Mouse (Mus musculus) mouse trophoblast stem cell (cell line): Measurements from ENCODE around the gene Tgfbrap1.

Source experiments
- in situ Hi-C, 2 experiments: fragments of 300-500 bp; cut with MseI, MboI; formaldehyde crosslinking; loops; 2 replicates in 1 of 2; 3 replicates in 1 of 2; pipeline ENCODE4 v1.15.1; 2025

Tgfbrap1 gene

DNA sequence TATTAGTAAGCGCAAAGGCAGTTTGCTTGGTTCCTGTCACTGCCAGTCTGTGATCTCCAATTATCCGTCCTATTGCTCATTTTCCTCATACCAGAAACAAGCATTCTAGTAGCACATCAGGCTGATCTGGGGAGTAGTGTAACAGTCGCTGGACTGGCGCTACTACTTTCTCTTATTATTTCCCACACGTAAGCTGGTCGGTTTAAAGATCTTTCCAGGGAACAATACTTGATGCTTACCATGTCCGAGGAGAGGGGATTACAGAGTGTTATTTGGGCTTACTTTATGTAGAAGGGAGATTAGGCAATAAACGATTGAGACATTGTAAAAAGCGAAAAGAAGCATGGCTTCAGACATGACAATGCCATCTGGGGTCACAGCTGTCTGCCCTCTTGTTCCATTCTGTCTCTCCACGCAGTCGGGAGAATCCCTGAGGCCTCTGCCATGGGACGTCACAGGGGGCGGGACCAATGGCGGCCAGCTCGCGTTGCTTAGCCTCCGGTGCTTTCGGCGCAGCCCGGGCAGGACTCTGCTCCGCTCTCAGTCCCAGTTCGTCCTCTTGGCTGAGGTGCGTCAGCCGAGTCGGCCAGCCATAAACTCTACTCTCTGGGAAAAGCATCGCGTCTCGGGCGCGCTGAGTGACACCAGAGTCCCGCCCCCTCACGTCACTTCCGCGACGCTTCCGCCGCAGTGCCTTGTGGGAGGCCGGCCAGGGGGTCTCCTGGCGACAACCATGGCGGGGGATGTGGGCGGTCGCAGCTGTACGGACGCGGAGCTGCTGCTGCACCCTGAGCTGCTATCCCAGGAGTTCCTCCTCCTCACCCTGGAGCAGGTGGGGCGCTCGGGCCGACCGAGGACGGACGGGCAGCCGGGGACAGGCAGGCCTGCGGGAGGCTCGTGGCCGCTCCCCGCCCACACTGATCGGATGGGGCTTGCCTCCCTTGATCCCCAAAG is at the start of gene Tgfbrap1, which contains the start of gene AI597479:
TSS of gene Tgfbrap1 (minus strand) at position 607 of the 954 bp plus-strand sequence.
TSS of gene AI597479 (plus strand) at position 680 of the 954 bp plus-strand sequence.
- in situ Hi-C loops, result no loop called here

GRCm38 (mm10) chr1:43147474-43147873 is 49.0 kb upstream of the Tgfbrap1 start:
- in situ Hi-C loops, result loop anchor here in 1 of 2 experiments (25.0 kb wide), 1 partner anchor 290 kb away; the partner anchor contains the start of gene Nck2

DNA sequence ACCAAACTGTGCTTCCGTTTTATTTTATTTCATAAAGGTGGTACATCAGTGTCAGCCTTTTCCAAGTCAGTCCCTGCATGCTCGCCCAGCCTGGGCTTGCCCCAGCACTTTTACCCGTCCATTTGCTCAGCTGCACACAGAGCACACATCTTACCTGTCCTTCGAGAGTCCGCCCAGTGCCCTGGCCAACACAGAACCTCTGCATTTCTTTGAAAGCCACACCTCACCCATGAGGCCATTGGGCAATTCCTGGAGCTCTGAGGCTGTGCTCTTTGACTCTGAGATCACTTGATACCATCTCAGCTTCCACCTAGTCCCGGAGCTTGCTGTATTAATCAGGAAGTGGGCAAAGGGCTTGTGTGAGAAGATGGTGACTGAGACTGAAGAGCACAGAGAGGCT is 47.0 kb upstream of the Tgfbrap1 start:
- in situ Hi-C loops, result loop anchor here in 1 of 2 experiments (25.0 kb wide), 1 partner anchor 292 kb away; the partner anchor contains the start of gene Nck2

GRCm38 (mm10) chr1:43144338-43144906 is 46.0 kb upstream of the Tgfbrap1 start:
- in situ Hi-C loops, result loop anchor here (5.0 to 25.0 kb wide), 2 partner anchors 118 to 293 kb away; partner anchors contain the start of gene Nck2 (in 1 of the 2)

- in situ Hi-C loops, result loop anchor here (5.0 to 25.0 kb wide), 2 partner anchors 119 to 294 kb away; partner anchors contain the start of gene Nck2 (in 1 of the 2)
Observed at GRCm38 (mm10) chr1:43143791-43144190, 45.4 kb upstream of the Tgfbrap1 start.

DNA sequence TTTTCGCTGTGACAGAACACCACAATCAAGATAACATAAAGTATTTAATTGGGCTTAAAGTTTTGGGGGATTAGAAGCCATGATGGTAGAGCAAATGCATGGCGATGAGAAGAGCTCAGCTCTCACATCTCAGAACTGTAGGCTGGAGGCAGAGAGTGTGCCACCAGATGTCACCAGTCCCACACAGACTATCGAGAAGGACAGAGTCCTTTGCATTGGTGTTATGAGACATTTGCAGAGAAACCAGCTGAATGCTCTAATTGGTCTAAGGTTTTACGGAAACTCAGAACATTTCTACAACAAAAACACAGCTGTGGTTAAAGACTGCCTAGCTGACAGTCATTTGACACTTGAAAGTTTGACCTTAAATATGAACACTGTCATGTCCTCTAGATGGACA is 44.8 kb upstream of the Tgfbrap1 start:
- in situ Hi-C loops, result loop anchor here (5.0 to 25.0 kb wide), 2 partner anchors 119 to 294 kb away; partner anchors contain the start of gene Nck2 (in 1 of the 2)

- in situ Hi-C loops, result loop anchor here (5.0 to 25.0 kb wide), 2 partner anchors 119 to 294 kb away; partner anchors contain the start of gene Nck2 (in 1 of the 2)
Observed at GRCm38 (mm10) chr1:43142849-43143248, 44.4 kb upstream of the Tgfbrap1 start.

DNA sequence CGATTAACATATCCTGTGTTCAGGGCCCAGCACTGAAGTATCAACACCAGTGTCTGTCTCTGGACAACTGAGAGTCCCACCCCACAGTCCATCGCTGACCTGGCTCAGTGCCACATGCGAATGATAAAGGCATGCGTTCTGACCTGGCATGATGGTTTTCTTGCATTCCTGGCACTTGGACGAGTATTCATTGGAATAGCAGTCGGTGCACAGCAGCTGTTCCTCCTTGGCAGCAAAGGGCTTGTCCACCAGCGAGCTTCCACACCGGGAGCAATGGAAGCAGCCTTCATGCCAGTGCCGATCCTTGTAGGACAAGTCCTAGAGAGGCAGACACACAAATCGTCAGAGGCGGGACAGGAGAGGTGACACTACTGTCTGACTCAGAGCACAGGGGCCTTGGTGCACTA is 43.1 kb upstream of the Tgfbrap1 start:
- in situ Hi-C loops, result loop anchor here (5.0 to 25.0 kb wide), 2 partner anchors 121 to 296 kb away; partner anchors contain the start of gene Nck2 (in 1 of the 2)

GRCm38 (mm10) chr1:43139587-43140266 is 41.3 kb upstream of the Tgfbrap1 start:
- in situ Hi-C loops, result loop anchor here (5.0 to 25.0 kb wide), 3 partner anchors 123 to 298 kb away; partner anchors contain the start of gene Nck2 (in 1 of the 2)

DNA sequence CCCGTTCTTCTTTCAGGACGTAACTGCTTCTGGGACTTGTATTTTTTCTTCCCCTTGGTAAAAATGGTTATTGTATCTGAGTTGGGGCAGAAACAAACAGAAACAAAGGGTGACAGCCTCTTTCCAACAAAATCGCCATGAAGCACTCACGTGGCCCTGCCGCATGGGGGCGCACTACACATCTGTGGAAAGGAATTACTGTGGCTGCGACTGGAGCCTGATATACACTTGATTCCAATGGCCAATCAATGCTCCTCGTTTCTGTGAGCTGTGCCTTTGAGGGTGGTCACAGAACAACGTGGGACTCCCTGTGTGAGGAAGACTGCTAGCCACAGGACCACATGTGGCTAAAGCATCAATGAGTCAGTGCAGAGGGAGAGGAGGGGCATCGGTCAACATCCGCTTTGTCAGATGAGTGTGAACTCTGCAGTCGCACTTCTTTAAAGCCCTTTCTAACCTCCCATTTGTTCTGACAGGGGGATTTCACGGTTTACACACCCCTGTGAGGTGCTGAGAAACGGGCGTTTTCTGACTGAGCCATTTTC is 39.9 kb upstream of the Tgfbrap1 start:
- in situ Hi-C loops, result loop anchor here in 1 of 2 experiments (5.0 to 25.0 kb wide), 2 partner anchors 129 to 299 kb away; partner anchors contain the start of gene Nck2

DNA sequence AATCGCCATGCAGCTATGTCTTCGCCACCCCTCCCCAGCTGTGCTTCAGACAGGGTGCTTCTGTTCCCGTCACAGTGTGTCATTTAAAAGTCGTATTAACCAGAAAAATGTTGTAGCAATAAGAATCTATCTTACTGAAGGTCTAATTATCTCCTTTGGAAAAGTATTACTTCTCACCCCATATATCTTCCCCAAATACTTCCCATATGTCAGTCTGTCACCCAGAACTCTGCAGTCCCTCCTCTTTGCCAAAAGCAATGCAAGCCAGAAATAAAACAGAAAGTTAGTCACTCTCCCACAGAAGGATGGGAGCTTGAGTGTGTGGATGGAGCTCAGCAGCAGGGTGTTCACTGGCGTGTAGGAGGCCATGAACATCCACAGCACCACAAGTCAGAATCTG is 38.9 kb upstream of the Tgfbrap1 start:
- in situ Hi-C loops, result loop anchor here in 1 of 2 experiments (5.0 to 25.0 kb wide), 2 partner anchors 130 to 300 kb away; partner anchors contain the start of gene Nck2

- in situ Hi-C loops, result loop anchor here in 1 of 2 experiments (5.0 to 25.0 kb wide), 2 partner anchors 131 to 301 kb away; partner anchors contain the start of gene Nck2
Observed at GRCm38 (mm10) chr1:43136488-43137029, 38.1 kb upstream of the Tgfbrap1 start.

GRCm38 (mm10) chr1:43131591-43131990 is 33.2 kb upstream of the Tgfbrap1 start:
- in situ Hi-C loops, result loop anchor here in 1 of 2 experiments (25.0 kb wide), 1 partner anchor 306 kb away; the partner anchor contains the start of gene Nck2

- in situ Hi-C loops, result loop anchor here in 1 of 2 experiments (25.0 kb wide), 1 partner anchor 307 kb away; the partner anchor contains the start of gene Nck2
Observed at GRCm38 (mm10) chr1:43130219-43130981, 32.0 kb upstream of the Tgfbrap1 start.

DNA sequence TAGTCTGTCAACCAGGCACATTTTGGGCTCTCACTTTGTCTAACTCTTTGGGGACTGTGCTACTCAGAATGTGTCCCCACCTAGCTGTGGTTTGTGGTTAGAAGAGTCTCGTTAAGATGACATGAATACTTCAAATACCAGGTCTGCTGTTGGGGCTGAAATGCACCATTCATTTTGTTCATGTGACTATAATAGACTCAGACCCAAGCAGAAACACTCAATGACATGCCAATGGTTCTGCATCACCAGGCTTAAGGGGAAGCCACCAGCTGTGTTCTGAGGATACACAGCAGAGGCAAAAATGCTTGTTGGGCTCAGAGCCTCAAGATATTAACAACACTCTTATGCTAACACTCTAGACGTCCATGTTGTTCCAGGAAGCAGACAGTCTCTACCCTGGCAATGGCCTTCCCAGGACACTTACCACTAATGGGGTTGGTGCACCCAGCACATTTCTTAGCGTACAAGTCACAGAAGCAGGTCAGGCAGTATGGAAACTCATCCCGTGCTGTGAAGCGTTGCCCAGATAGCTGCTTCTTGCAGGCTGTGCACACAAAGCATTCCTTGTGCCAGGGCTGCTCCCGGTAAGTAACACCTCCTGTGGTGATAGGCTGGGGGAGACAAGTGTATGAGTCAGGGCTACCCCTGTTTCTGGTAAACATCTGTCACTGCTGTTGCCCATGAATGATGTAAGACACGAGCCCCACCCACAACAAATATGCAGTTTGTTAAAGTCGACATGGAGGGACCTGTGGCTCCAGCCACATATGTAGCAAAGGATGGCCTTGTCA is 29.6 kb upstream of the Tgfbrap1 start:
- in situ Hi-C loops, result loop anchor here in 1 of 2 experiments (25.0 kb wide), 1 partner anchor 309 kb away; the partner anchor contains the start of gene Nck2

GRCm38 (mm10) chr1:43127196-43127595 is 28.8 kb upstream of the Tgfbrap1 start:
- in situ Hi-C loops, result loop anchor here in 1 of 2 experiments (25.0 kb wide), 1 partner anchor 310 kb away; the partner anchor contains the start of gene Nck2

DNA sequence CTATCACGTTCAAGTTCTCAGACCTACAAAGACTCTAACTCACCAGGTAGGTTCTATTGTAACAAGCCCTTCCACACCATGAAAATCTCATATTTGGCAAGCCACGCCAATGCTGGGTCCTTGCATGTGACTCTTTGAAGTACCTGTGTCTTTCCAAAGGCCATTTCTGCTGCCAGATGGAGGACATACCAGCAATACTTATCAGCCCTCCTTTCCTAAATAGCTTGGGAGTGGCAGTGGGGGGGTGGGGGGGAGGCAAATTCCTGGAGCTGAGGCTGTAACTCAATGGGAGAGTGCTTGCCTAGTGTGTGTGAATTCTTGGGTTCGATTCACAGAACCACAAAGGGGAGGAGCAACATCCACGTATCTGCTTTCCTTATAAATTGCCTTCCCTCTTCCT is 26.3 kb upstream of the Tgfbrap1 start:
- in situ Hi-C loops, result loop anchor here in 1 of 2 experiments (25.0 kb wide), 1 partner anchor 313 kb away; the partner anchor contains the start of gene Nck2

DNA sequence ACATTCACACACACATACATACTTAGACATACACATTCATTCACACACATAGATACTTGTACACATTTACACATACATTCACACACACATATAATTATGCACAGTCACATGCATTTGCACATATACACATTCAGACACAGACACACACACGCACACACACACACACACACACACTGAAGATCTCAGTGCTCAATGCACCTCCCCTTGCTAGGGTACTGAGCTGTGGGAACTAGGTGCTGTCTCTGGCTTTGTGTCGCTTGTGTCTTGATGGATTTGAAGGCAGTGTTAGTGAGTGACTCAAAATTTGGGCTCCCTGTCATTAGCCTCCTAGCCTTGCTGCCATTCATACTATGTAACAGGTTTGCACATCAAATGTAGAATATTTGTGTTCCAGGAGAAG is 24.2 kb upstream of the Tgfbrap1 start:
- in situ Hi-C loops, result no loop called here
